Mouse (Mus musculus): ENCODE results near the gene Gins1.
"Not testable (repeated sequence)": the region's sequence is repeated elsewhere in the genome, so short reads cannot be mapped to it uniquely, and the experiment has no call there.

Gins1 gene

GRCm38 (mm10) chr2:150910295-150910881 is 5.2 kb downstream of the Gins1 start:
- DNase-seq: no peak

DNA sequence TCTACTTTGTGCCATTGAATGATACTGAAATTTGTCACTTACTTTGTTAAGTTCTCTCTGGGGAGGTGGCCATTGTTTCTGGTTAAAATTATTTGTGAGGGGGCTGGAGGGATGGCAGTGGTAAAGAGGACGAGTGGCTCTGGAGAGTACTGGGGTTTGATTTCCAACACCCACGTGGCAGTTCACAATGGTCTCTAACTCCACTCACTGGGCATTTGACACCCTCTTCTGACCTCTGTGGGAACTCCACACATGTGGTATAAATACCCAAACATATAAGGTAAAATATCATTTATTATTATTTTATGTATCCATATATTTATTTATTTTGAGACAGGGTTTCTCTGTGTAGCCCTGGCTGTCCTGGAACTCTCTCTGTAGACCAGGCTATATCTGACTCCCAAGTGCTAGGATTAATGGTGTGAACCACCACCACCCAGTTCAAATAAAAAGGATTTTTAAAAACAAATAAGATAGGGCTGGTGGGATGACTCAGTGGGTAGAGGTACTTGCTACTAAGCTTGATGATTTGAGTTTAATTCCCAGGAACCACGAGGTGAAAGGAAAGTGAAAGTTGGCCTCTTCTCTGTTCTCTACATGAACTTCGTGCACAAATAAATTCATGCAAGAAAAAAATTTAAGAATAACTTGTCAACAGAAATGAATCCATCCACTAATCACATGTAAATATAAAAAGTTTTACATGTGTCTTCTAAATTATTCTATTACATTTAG is 9.7 kb downstream of the Gins1 start:
- DNase-seq: no peak

DNA sequence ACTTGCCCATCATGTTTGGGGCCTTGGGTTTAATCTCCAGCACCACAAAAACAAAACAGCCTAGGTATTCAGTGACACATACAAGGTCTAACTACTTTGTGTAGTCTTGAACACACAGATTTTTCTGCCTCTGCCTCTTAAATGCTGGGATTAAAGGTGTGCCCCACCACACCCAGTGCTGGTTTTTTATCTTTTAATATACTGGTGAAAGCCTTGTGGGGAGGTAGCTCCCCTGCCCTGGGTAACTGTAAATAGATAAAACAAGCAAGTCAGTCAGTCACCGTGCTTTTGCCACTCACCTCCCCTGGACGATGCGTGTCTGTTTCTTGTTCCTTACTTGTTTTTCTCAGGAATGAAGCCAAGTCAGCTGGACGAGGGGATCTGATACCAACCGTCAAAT is 10.6 kb downstream of the Gins1 start:
- DNase-seq: no peak

- no peak for DNase-seq
Observed at GRCm38 (mm10) chr2:150918720-150919119, 13.5 kb downstream of the Gins1 start.

- DNase-seq: no peak
Observed at GRCm38 (mm10) chr2:150920543-150920942, 15.3 kb downstream of the Gins1 start.

- DNase-seq: no peak
Observed at GRCm38 (mm10) chr2:150921697-150922096, 16.5 kb downstream of the Gins1 start.

GRCm38 (mm10) chr2:150922165-150922564 is 17.0 kb downstream of the Gins1 start:
- no peak for DNase-seq

- no peak for DNase-seq
Observed at GRCm38 (mm10) chr2:150923026-150923425, 17.8 kb downstream of the Gins1 start.

DNA sequence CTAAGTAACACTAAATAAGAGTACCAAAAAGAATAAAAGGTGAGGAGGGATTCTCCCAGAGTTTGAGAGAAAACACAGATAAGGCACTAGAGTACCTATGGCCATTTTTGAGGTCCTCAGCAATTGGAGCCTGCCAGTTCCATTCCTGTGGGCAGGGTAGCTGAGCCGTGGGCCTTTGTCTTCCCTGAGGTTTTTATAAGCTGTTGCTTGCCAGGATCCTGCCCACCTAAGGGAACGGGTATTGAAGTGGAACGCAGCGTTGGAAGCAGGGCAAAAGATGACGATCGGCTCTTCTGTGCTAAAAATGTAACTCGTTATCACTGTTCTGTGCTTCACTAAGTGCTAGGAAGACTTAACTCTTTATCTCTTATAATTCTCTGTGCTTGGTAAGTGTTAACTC is 18.3 kb downstream of the Gins1 start:
- no peak for DNase-seq

- DNase-seq: no peak
Observed at GRCm38 (mm10) chr2:150927038-150927720, 22.0 kb downstream of the Gins1 start.

DNA sequence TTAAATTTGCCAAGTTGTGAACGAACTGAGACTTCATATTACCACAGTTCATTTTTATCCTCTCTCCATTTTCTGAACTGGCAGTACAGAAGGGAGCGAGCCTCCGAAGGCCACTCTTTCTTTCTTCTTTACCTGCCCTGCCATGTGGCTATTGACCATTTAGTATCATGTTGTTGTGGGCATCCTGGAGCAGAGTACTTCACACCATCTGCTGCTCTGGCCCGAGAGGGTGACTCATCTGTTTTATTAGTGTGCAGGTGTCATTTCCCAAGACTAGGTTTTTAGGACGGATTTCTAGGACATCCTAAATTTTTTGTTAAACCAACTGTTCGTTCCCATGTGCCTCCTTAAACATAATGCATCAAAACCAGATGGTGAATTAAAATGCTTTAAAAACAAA is 24.0 kb downstream of the Gins1 start:
- no peak for DNase-seq

- DNase-seq: no peak
Observed at GRCm38 (mm10) chr2:150930806-150931205, 25.6 kb downstream of the Gins1 start.

GRCm38 (mm10) chr2:150933482-150933881 is 28.3 kb downstream of the Gins1 start:
- no peak for DNase-seq

DNA sequence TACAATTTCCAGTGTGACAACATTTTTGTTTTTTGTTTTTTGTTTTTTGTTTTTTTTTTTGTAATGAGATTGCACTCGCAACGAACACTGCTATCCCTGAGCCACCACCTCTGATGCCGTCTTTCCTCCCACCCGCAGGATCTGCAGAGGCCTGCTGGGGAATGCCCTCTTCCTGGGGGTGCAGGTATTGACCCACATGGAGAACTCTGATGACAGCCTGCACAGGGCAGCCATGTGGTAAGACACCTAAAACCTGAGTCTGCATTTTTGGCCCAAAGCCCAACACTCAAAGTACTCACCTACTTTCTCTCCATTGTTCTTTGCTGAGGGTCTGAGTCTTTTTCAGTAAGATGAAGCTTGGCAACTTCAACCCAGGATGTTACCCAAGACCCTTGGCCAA is 29.5 kb downstream of the Gins1 start:
- no peak for DNase-seq

DNA sequence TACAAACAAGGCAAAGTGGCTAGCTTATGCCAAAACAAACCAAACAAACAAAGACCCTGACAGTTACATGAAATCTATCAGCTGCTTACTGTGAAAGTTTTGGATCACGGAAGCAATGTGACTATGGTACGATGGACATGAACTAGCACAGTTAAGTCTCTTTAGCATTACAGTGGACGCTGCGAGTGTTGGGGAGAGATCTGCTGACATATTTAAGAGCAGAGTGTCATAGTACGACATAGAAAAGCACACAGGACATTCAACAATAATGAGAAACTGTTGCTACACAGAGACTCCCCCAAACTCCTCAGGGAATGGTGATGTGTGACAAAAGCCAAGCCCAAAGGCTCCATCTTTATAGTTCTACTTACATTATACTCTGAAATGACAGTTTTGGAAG is 38.8 kb downstream of the Gins1 start:
- DNase-seq: no peak

GRCm38 (mm10) chr2:150947341-150947740 is 42.1 kb downstream of the Gins1 start:
- not testable (repeated sequence) for DNase-seq

DNA sequence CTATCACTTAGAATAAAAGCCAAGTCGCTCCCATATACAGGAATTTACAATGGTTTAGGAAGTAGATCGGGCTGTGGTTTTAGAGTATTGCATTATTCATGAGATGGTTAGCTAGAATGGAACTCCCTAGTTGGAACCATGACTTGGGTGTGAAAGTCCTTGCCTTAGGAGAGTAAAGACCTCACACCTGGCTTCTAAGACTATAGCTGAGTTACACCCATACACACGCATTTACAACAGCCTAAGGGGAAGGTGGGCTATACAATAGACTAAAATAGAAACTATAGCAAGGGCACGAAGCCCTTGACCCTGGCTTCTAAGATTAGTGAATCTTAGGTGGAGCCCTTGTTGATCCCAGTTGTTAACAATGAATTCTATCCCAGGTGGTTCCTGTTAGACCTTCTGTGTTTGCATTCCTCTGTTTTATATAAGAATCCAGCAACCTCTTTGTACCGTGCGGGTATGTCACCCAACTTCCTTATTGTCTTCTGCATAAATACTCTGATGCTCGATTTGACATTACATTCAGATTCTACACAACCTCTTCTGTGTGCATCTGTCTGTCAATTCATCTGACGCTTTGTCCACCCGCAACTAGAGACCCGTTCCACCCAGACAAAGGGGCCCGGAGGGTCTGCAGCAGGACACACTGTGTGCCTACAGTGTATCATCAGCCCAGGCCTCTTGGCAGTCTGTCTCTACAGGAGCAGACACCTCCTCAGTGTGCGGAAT is 42.8 kb downstream of the Gins1 start:
- not testable (repeated sequence) for DNase-seq

GRCm38 (mm10) chr2:150948786-150949185 is 43.6 kb downstream of the Gins1 start:
- DNase-seq: no peak

- no peak for DNase-seq
Observed at GRCm38 (mm10) chr2:150949652-150950051, 44.5 kb downstream of the Gins1 start.

- no peak for DNase-seq
Observed at GRCm38 (mm10) chr2:150950056-150950455, 44.9 kb downstream of the Gins1 start.

DNA sequence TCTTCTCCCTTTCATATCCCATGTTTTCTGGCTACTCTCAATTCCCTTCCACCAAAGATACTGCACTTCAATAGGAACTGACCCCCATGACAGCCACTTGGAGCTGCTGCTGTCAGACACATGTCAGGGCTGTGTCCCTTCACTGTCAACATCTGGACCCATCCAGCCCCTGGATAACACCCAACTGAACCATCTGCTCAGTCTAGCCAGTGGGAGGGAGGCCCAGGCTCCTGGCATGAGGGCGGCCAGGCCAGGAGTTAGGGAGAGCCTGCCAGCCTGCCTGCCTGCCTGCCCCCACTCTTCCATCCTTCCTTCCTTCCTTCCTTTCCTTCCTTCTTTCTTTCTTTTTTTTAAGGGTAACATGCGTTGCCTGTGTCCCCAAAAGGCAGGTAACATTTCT is 46.0 kb downstream of the Gins1 start:
- no peak for DNase-seq

GRCm38 (mm10) chr2:150955859-150956258 is 50.7 kb downstream of the Gins1 start:
- no peak for DNase-seq

DNA sequence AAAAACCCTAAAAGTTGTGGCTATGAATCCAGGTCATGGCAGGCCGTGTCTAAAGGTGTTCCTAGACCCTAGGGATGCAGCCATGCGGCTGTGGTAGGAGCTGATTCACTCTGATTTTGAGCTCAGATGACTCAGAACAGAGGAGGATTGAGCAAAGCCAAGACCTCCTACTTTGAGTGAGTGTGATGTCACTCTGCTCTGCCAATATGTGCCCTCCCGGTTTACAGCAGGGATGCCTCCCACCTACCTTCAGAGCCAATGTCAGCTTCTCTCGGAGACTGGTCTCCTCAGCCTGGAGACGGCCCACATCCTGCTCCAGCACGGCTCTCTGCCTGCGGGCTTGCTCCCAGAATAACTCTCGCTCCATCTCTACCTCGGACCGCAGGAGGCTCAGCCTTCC is 54.3 kb downstream of the Gins1 start:
- DNase-seq: no peak

- DNase-seq: no peak
Observed at GRCm38 (mm10) chr2:150963246-150963645, 58.0 kb downstream of the Gins1 start.
